Mouse (Mus musculus) bone marrow macrophage, adult 2 months (primary cell): ENCODE measurements around the gene Rif1.

Experiments
- CTCF ChIP-seq: IDR thresholded peaks from 2 replicates; pipeline ENCODE4 v1.5.1; 2012; ENCODE audit warnings: low read depth, mild to moderate bottlenecking, low read length, moderate library complexity
- POLR2A ChIP-seq: IDR thresholded peaks from 2 replicates; pipeline ENCODE4 v1.6.1; 2012; ENCODE audit warnings: mild to moderate bottlenecking, low read depth, low read length, borderline replicate concordance

DNA sequence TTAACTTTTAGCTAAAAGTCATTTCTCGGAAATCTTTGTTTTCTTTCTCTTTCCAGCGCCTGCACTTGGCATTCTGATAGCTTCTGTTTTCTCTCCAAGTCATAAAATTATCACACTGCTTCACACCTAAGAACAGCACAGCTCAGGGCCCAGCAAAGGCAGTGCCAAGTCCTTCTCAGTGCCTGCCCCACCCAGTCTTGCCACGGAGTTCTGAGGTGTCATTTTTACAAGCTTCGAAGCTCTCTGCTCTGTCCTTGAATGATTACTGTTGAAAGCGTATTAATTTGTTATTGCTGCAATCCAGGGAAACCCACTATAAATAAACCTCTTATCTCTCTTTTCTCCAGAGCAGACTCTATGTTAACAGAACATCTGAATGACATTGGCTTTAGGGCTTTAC is 19.1 kb upstream of the Rif1 start:
- no peak for TF ChIP-seq CTCF
- TF ChIP-seq POLR2A: no peak
